Mouse (Mus musculus) E14TG2a.4 (cell line): ENCODE results near the gene Dao.

Experiments used
- H3K27me3 ChIP-seq: 2 replicates; pipeline ENCODE4 v1.6.1; 2014; ENCODE audit warnings: low read length, control low read depth; ENCODE audit not compliant: insufficient read depth
- H3K36me3 ChIP-seq: 2 replicates; pipeline ENCODE4 v1.6.1; 2014; ENCODE audit warnings: low read length, control low read depth; ENCODE audit not compliant: insufficient read depth
- H3K4me1 ChIP-seq: replicated peaks from 2 replicates; pipeline ENCODE4 v1.6.1; 2014; ENCODE audit warnings: low read depth, low read length, control low read depth
- H3K4me3 ChIP-seq: replicated peaks from 2 replicates; pipeline ENCODE4 v1.5.1; 2014; ENCODE audit warnings: mild to moderate bottlenecking, low read length
- H3K9me3 ChIP-seq: 2 replicates; pipeline ENCODE4 v1.6.1; 2014; ENCODE audit warnings: low read length, control low read depth
- CTCF ChIP-seq: conservative IDR thresholded peaks from 2 replicates; pipeline ENCODE4 v1.5.1; 2014; ENCODE audit warnings: low read length
- NANOG ChIP-seq: IDR thresholded peaks from 2 replicates; pipeline ENCODE4 v1.6.1; 2014; ENCODE audit warnings: borderline replicate concordance, low read length, mixed read lengths
- POU5F1 ChIP-seq: IDR thresholded peaks from 2 replicates; pipeline ENCODE4 v1.6.1; 2014; ENCODE audit warnings: low read length, borderline replicate concordance

The Dao gene

DNA sequence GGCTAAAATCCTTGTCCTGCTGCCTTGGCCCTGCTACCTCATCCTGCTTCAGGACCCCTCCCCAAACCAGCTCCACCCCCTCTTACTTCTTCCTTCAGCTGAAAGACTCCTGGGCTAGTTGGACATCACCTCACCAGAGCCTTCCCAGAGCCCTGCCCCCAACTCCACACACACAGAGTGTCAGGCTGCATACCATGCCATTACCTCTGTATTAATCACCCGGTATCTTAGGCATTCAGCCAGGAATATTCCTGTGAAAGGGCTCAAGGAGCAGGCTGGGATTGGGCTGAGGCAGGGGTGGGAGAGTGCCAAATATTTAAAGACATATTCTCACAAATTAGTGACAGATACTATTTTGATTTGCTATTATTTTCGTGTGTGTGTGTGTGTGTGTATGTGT is 7.0 kb upstream of the Dao start:
- H3K9me3 ChIP-seq, result no peaks in the 10 kb centered on the region; the same call in 1 of the 2 replicates
- H3K4me3 ChIP-seq, result no peak overlapping the region
- H3K27me3 ChIP-seq, result peaks cover 2% of the 10 kb centered on the region; the same call in 1 of the 2 replicates
- no peaks in the 10 kb centered on the region for H3K36me3 ChIP-seq
- no peak for TF ChIP-seq NANOG
- no peak for TF ChIP-seq POU5F1
- TF ChIP-seq CTCF, result no peak
- peaks cover 37% of the 10 kb centered on the region for H3K4me1 ChIP-seq

DNA sequence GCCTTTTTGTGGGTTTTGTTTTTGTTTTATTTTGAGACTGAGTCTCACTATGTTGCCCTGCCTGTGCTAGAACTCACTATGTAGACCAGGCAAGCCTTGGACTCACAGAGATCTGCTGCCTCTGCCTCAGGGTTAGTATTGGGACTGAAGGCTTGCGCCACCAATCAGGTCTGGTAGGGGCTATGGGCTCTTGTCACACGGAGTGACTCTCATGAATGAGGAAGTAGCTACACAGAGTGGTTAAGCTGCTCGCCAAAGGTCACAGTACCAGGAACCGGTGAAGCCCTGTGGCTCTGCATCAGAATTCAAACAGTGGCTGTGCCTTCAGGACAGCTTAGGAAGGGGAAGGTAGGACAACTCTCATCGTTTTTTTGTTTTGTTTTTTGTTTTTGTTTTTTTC is 4.1 kb upstream of the Dao start:
- Histone ChIP-seq H3K9me3 (no peaks in the 10 kb centered on the region; the same call in 1 of the 2 replicates), H3K4me3 (no peak overlapping the region), H3K36me3 (no peaks in the 10 kb centered on the region), H3K4me1 (peaks cover 18% of the 10 kb centered on the region), H3K27me3 (peaks cover 2% of the 10 kb centered on the region; the same call in 1 of the 2 replicates)
- TF ChIP-seq NANOG (no peak), POU5F1 (no peak), CTCF (no peak)

DNA sequence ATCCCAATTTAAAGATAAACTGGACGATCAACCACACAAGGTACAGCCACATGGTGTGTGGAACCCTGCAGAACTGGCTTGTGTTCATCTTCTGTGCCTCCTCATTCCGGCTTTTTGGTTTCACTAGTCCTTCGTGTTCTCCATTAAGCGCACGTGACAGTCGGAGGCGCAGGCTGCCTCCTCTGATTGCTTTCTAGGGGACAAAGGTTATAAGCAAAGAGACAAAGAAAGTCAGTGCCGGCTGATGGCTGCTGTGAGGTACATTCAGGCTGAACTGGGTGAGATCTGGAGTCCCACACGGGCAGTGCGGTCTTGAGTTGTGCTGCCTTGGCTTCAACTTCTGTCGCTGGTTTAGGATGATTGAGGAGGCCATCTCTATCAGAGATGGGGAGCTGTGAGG is 1.1 kb downstream of the Dao start:
- TF ChIP-seq POU5F1 (no peak), CTCF (no peak), NANOG (no peak)
- Histone ChIP-seq H3K4me1 (peaks cover 3% of the 10 kb centered on the region; the same call in 1 of the 2 replicates), H3K27me3 (no peaks in the 10 kb centered on the region), H3K9me3 (no peaks in the 10 kb centered on the region; the same call in 1 of the 2 replicates), H3K4me3 (no peak overlapping the region), H3K36me3 (no peaks in the 10 kb centered on the region)

DNA sequence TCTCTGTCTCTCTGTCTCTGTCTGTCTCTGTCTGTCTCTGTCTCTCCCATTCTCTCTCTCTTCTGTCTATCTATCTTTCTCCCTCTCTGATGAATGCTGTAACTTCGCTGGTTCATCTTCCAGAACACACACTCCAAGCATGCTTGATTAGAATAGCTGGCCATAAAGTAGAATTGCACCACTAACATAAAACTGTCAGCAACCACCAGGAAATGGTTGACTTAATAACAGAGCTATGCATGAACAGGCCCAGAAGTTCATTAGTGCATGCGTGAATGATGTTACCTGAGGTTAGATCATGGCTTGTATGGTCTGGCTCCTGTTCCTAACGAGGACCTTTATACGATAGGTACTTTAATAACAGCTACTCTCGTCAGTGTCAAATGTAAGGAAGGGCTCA is 1.6 kb downstream of the Dao start:
- Histone ChIP-seq H3K36me3 (no peaks in the 10 kb centered on the region), H3K27me3 (no peaks in the 10 kb centered on the region), H3K4me1 (0 out of 2 replicates have a peak, but pooled peaks cover 3% of the 10 kb centered on the region), H3K4me3 (no peak overlapping the region), H3K9me3 (no peaks in the 10 kb centered on the region; the same call in 1 of the 2 replicates)
- no peak for TF ChIP-seq POU5F1
- no peak for TF ChIP-seq CTCF
- no peak for TF ChIP-seq NANOG

DNA sequence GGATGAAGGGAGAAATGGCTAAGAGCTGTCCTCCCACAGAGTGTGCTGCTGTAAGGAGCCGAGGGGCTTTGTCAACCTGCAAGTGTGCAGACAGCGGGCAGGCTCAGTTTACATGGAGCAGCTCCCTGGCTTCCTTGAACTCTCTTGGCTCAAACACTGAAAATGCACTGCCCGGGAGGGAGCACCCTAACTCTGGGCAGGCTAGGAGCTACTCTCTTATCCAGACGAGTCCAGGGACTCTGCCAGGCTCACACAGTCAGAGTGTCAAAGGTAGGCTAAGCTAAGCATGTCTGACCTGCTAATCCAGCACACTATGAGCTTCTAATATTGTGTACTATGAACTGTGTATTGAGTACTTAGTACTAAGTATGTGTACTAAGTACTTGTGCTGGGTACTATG is 3.5 kb downstream of the Dao start:
- TF ChIP-seq NANOG (no peak), POU5F1 (no peak), CTCF (no peak)
- Histone ChIP-seq H3K27me3 (no peaks in the 10 kb centered on the region), H3K36me3 (no peaks in the 10 kb centered on the region), H3K4me1 (0 out of 2 replicates have a peak, but pooled peaks cover 3% of the 10 kb centered on the region), H3K4me3 (no peak overlapping the region), H3K9me3 (no peaks in the 10 kb centered on the region)

DNA sequence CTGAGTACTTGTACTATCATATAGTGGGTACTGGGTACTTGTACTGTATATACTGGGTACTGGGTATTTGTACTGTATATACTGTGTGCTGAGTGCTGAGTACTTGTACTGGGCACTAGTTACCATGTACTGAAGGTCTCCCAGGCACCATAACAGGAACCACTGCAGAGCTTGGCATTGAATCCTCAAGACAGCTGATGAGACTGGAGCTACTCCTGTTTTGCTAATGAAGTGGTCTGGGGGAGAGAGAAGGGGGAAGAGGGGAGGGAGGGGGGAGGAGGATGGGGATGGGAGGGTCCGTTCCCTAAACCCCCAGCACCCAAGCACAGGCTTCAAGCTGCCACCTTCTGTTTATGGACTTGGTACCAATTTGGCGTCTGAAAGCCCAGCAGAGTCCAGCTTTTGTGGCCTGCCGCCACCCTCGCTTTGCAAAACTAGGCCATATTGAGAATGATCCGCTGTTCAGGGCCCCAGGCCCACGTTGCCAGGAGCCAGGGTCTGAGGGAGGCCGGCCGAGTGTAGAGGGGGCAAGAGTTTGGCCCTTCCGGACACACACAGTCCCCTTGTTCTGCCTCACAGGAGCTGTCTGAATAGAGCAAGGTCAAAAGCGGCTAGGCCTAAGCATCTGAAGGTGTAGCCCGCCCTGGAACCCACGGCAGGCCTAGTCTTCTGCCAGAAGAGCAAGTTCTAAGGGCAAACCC is 4.4 kb downstream of the Dao start:
- no peaks in the 10 kb centered on the region for H3K36me3 ChIP-seq
- H3K4me1 ChIP-seq, result 0 out of 2 replicates have a peak, but pooled peaks cover 3% of the 10 kb centered on the region
- no peak overlapping the region for H3K4me3 ChIP-seq
- H3K9me3 ChIP-seq, result no peaks in the 10 kb centered on the region
- TF ChIP-seq NANOG, result no peak
- no peak for TF ChIP-seq CTCF
- no peak for TF ChIP-seq POU5F1
- no peaks in the 10 kb centered on the region for H3K27me3 ChIP-seq

DNA sequence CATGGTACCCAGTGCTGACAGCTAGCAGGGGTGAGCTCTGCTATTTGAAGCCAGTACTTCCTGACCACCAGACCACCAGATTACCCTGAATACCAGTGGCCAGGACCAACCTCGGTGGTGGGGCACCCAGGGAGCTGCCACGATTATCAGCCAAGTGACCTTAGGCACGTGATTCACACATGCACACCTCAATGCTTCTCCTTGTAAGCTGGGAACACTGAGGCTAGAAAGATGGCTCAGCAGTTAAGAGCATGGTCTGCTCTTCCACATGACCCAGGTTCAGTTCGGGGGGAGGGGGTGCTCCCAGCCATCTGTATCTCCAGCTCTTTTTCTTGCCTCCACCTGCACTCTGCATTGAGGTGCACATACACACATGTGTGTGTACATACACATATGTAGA is 5.5 kb downstream of the Dao start:
- no peaks in the 10 kb centered on the region for H3K9me3 ChIP-seq
- H3K36me3 ChIP-seq, result no peaks in the 10 kb centered on the region
- H3K27me3 ChIP-seq, result peaks cover 5% of the 10 kb centered on the region; the same call in 1 of the 2 replicates
- TF ChIP-seq POU5F1 (no peak), NANOG (no peak), CTCF (no peak)
- H3K4me1 ChIP-seq, result no peaks in the 10 kb centered on the region
- no peak overlapping the region for H3K4me3 ChIP-seq

DNA sequence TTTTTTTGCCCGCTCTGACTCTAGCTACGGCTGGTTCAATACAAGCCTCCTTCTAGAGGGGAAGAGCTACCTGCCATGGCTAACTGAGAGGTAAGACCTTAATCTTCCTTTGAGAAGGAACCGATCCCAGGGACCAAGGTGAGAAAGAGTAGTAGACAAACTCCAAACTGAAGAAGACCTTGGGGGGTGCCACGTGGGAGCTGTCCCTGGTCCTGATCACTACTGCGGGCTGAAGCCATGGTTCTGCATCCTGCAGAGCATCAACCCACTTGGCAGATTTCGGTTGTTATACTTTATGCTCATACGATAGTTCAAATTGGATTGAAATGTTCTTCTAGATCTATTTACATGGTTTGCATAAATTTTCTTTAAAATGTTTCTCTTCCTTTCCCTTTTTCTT is 11.6 kb downstream of the Dao start:
- H3K4me3 ChIP-seq, result no peak overlapping the region
- H3K9me3 ChIP-seq, result no peaks in the 10 kb centered on the region
- H3K4me1 ChIP-seq, result no peaks in the 10 kb centered on the region
- H3K36me3 ChIP-seq, result no peaks in the 10 kb centered on the region
- no peak for TF ChIP-seq CTCF
- TF ChIP-seq NANOG, result no peak
- TF ChIP-seq POU5F1, result no peak
- H3K27me3 ChIP-seq, result peaks cover 20% of the 10 kb centered on the region

DNA sequence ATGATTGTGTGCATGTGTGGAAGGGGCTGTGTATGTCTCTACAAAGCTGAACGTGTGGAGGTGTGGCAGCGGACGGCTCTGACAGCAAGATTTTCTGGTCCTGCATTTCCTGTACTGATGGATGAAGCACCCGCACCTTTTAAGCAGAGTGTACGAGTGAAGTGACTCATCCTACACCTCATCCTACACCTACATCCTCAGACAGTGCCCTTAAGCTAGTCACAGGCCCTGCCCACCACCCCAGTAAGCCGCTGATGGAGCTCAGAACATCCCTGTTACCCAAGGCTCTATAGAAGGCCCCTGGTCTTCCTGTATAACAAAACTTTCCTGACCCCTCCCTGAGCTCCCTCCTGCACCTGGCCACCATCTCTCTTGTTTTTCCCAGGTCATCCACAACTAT is 20.9 kb downstream of the Dao start:
- Histone ChIP-seq H3K27me3 (peaks cover 13% of the 10 kb centered on the region), H3K36me3 (no peaks in the 10 kb centered on the region), H3K4me3 (no peak overlapping the region), H3K4me1 (peaks cover 28% of the 10 kb centered on the region), H3K9me3 (no peaks in the 10 kb centered on the region)
- no peak for TF ChIP-seq CTCF
- no peak for TF ChIP-seq NANOG
- no peak for TF ChIP-seq POU5F1
